8 mouse cellular contexts compared by ENCODE assay signal in the genomic region with DNA sequence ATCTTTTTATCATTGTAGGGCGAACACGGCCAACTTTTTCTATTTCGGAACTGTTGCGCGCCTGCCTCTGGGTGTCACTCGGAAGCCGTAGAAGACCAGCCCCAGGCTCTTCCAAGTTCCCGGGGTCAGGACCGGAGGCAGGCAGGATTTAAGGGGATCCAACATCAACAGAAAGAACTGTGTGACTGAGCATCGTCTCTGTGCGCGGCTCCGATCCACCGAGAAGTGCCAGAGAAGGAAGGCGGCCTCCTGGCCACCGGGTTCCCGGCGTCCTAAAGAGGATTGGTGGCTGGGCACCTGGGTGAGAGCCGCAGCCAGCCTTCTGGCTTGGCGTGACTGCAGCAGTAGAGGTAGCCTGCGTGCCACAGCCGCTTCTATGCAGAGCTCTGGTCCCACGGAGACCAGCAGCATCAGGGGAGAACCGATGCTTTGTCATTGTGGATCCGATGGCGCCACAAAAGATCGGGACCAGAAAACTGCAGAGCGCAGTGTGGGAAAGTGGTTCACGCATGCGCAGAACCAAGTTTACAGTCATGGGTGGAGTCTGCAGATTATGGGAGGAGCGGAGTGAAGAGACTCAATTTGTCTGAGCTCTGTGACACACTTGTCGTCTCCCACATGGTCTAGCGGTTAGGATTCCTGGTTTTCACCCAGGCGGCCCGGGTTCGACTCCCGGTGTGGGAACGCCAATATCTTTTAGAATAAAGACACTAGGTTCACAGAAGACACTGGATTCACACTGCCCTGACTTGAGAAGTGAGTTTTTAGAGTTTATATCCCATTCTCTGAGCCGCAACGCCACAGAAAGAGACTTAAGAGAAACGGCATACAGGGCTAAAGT. TPM values are rescaled to one million over a fixed set of nuclear protein-coding genes. Genes with fewer than 3 reads are reported as not detected.
A peak's percentile ranks its signal among the peaks of the same experiment; 100 is the strongest.
DNase-seq lines count a peak whose midpoint lies in the region; ATAC-seq and TF ChIP-seq lines count a peak whose summit lies in the region.

No protein-coding gene starts in this region.

- peak; percentile 84 for ATAC-seq in Patski
- peak; percentile 95 for ATAC-seq in hindbrain, embryonic 13.5 days (ENCODE audit: low FRiP score)

- POLR2A ChIA-PET in Patski (lab: Charles Lee): interaction anchor here (0.6 kb wide), 2 partner anchors 17 to 115 kb away, joined by 3 read pairs; no protein-coding TSS in a partner anchor

- H3K4me1 ChIP-seq in hindbrain, embryonic 13.5 days (replicated peaks): peaks cover 15% of the 10 kb centered on the region

- H3K36me3 ChIP-seq in hindbrain, embryonic 13.5 days: no peaks in the 10 kb centered on the region

- in situ Hi-C loops in Patski (cut with MboI; ENCODE audit: low pct_unique_long_range_greater_than_20kb): loop anchor here (5.0 to 10.0 kb wide), 3 partner anchors 265 to 862 kb away; no protein-coding TSS in a partner anchor

- CTCF ChIA-PET in Patski (lab: Charles Lee): interaction anchor here (0.6 to 2.1 kb wide), 7 partner anchors 122 to 323 kb away, joined by 3 to 7 read pairs (median 4); no protein-coding TSS in a partner anchor

- DNase-seq in Patski (ENCODE audit: low read depth, low spot score): peak; percentile 83
- peak; percentile 97 to 98 for DNase-seq in cerebellum, postnatal 14 days
- peak; percentile 94 to 99 for DNase-seq in frontal cortex, postnatal 14 days (ENCODE audit: low spot score in 2 of 2)
- peak; percentile 99 for DNase-seq in layer of hippocampus, postnatal 25 days (ENCODE audit: extremely low spot score in 1 of 2, low spot score in 1 of 2)
- peak; percentile 95 for DNase-seq in lung, postnatal 25 days (ENCODE audit: low spot score)
- peak; percentile 100 for DNase-seq in retina, embryonic 14.5 days (ENCODE audit: low spot score)
- DNase-seq in thymus, postnatal 4 days: peak; percentile 93

- under 1% methylated on average over 41 of the region's 41 CpGs for WGBS in hindbrain, embryonic 13.5 days

- no peaks in the 10 kb centered on the region for H3K27me3 ChIP-seq in Patski
- no peaks in the 10 kb centered on the region for H3K27me3 ChIP-seq in hindbrain, embryonic 13.5 days

- H3K4me3 ChIP-seq in hindbrain, embryonic 13.5 days: peak overlapping the region; percentile 65

- H3K4me2 ChIP-seq in hindbrain, embryonic 13.5 days: peak overlapping the region; percentile 66

- H3K27ac ChIP-seq in hindbrain, embryonic 13.5 days: peak overlapping the region; percentile 97

- no peaks in the 10 kb centered on the region for H3K9me3 ChIP-seq in hindbrain, embryonic 13.5 days

- peak overlapping the region; percentile 82 for H3K9ac ChIP-seq in hindbrain, embryonic 13.5 days

- TF ChIP-seq CTCF in Patski (IDR thresholded peaks at IDR 0.05): peak; percentile 82

RNA-seq across cellular contexts. Expression of a gene that starts 41.7 kb away (rescaled TPM):
- polyA plus RNA-seq in Patski (2021): 9.6 TPM
- polyA plus RNA-seq in hindbrain, embryonic 13.5 days (2015; fragmentation: Nextera tagmentation; extraction: Ambion mirVana): 14.7 and 15.6 TPM in 2 replicates
- total RNA-seq in layer of hippocampus, postnatal 25 days (2021): 1 to 10 TPM; 7.8 to 8.2 TPM

RNA-seq across cellular contexts. Expression of a gene that starts 41.8 kb away (rescaled TPM):
- polyA plus RNA-seq in Patski (2021): 18.9 TPM
- polyA plus RNA-seq in hindbrain, embryonic 13.5 days (2015; fragmentation: Nextera tagmentation; extraction: Ambion mirVana): 12.7 and 13.2 TPM in 2 replicates
- total RNA-seq in layer of hippocampus, postnatal 25 days (2021): 10 to 100 TPM; 23.4 to 23.6 TPM

Comparison
In these comparisons a context has a peak if more than half of its experiments do, and no peak if none do; other contexts are left out.
1. Peak in every context shown above with its lines: DNase-seq, ATAC-seq, H3K4me3 ChIP-seq and H3K27ac ChIP-seq.